Mouse (Mus musculus) erythroblast, embryonic 14.5 days (primary cell): ENCODE measurements around the gene Ccdc170. TPM values are rescaled to one million over a fixed set of nuclear protein-coding genes. Genes with fewer than 3 reads are reported as not detected.
"Not testable (repeated sequence)": the region's sequence is repeated elsewhere in the genome, so short reads cannot be mapped to it uniquely, and the experiment has no call there.

Experiments used
- H3K27me3 ChIP-seq: 2 replicates; pipeline ENCODE4 v1.6.1; 2012; ENCODE audit warnings: inconsistent platforms; ENCODE audit not compliant: control insufficient read depth
- H3K36me3 ChIP-seq: 2 replicates; pipeline ENCODE4 v1.6.1; 2012; ENCODE audit warnings: mild to moderate bottlenecking, inconsistent platforms; ENCODE audit not compliant: control insufficient read depth
- H3K4me1 ChIP-seq: 2 replicates; pipeline ENCODE4 v1.6.1; 2012; ENCODE audit warnings: inconsistent platforms; ENCODE audit not compliant: control insufficient read depth
- H3K4me3 ChIP-seq: replicated peaks from 2 replicates; pipeline ENCODE3; 2012; ENCODE audit warnings: moderate library complexity, mild to moderate bottlenecking, inconsistent platforms
- H3K9me3 ChIP-seq: 2 replicates; pipeline ENCODE4 v1.6.1; 2012; ENCODE audit warnings: low read length, inconsistent platforms, mixed read lengths; ENCODE audit not compliant: control insufficient read depth
- GATA1 ChIP-seq: IDR thresholded peaks from 2 replicates; pipeline ENCODE4 v1.6.1; 2012; ENCODE audit warnings: low read length, inconsistent platforms, mixed read lengths
- TAL1 ChIP-seq: IDR thresholded peaks from 3 replicates; pipeline ENCODE4 v1.6.1; 2012; ENCODE audit warnings: low read length, inconsistent platforms, mixed read lengths
- polyA plus RNA-seq: library from polyadenylated mRNA; stranded (reverse); fragments of >175 nt; gene quantifications from 2 replicates; pipeline ENCODE4 v1.2.3, GENCODE M21; 2012

Ccdc170 gene
- polyA plus RNA-seq, 1 experiment: not detected

- Histone ChIP-seq H3K9me3 (no peaks in the 10 kb centered on the region), H3K4me1 (no peaks in the 10 kb centered on the region), H3K4me3 (no peak overlapping the region), H3K27me3 (no peaks in the 10 kb centered on the region), H3K36me3 (no peaks in the 10 kb centered on the region)
- TF ChIP-seq TAL1 (no peak), GATA1 (no peak)
Observed at GRCm38 (mm10) chr10:4600796-4601474, 118.6 kb downstream of the Ccdc170 start.

- H3K27me3 ChIP-seq, H3K9me3 ChIP-seq, H3K36me3 ChIP-seq, H3K4me3 ChIP-seq, H3K4me1 ChIP-seq: not testable (repeated sequence)
Observed at GRCm38 (mm10) chr10:4601612-4602011, 119.3 kb downstream of the Ccdc170 start.

DNA sequence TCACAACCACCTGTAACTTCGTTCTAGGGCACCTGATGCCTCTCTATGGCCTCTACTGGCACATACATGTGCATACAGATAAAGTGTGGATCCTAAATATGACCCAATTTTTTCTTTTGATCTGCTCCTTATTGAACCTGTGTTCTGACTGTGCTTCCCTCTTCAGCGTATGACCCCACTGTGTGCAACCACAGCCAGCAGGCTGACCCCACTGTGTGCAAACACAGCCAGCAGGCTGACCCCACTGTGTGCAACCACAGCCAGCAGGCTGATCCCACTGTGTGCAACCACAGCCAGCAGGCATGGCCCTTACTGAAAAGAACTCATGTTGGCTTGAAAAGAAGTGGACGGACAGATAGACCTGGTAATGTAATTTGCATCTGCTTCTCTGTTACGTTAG lies 120.2 kb downstream of the Ccdc170 start:
- Histone ChIP-seq H3K9me3 (peaks cover 2% of the 10 kb centered on the region), H3K4me1 (no peaks in the 10 kb centered on the region), H3K27me3 (no peaks in the 10 kb centered on the region), H3K4me3 (no peak overlapping the region), H3K36me3 (no peaks in the 10 kb centered on the region)
- TF ChIP-seq GATA1: no peak
- TF ChIP-seq TAL1: no peak

DNA sequence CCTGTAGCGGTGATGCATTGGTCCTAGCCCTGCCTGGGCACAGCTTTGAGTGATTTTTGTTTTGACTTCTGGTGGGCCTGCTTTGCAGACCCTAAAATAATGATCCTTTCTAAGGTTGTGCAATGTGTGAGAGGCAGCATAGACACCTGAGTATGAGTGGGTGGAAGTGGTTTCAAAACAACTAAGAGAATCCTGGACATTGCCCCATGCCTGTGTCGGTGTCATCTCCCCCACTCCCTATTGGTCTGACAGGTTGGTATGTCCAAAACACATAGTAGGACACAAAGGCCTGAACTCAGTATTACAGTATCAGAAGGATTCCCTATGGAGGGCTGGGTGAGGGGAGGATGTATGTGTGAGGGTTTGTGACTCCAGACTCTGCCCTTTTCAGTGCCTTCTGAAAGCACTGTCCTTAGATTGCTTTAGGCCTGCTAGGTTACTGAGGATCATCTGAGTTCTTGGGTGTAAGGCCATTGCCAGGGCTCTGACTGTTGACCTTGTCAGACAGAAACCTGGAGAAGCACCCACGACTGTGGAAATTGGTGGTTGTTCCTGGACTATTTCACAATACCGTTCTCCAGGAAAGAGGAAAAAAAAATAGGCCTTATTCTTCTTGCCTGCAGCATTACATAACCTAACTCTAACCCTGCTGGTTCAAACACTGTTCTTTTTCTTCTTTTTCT lies 122.4 kb downstream of the Ccdc170 start:
- H3K36me3 ChIP-seq: no peaks in the 10 kb centered on the region
- no peak overlapping the region for H3K4me3 ChIP-seq
- no peaks in the 10 kb centered on the region for H3K4me1 ChIP-seq
- no peak for TF ChIP-seq TAL1
- no peak for TF ChIP-seq GATA1
- H3K9me3 ChIP-seq: peaks cover 2% of the 10 kb centered on the region
- H3K27me3 ChIP-seq: no peaks in the 10 kb centered on the region

DNA sequence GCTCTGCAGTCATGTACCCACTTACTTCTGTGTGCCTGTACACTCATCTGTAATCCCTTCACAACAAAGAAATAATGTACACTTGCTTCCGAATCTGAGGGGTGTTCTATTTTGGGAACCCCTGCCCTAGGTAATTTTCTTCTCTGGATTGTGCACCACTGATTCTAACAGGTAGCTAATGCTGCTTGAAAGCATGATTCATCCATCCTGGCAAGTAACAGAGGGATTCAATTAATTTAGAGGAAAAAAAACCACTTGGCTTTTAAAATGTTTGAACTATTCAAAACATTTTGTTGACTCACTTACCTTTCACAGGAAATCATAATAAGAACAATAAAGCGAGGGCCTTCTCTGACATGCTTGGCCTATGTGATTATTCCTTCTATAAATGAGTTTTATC lies 127.9 kb downstream of the Ccdc170 start:
- peaks cover 2% of the 10 kb centered on the region for H3K9me3 ChIP-seq
- H3K4me3 ChIP-seq: no peak overlapping the region
- TF ChIP-seq GATA1 (no peak), TAL1 (no peak)
- no peaks in the 10 kb centered on the region for H3K4me1 ChIP-seq
- H3K27me3 ChIP-seq: no peaks in the 10 kb centered on the region
- H3K36me3 ChIP-seq: no peaks in the 10 kb centered on the region

- Histone ChIP-seq H3K4me1 (no peaks in the 10 kb centered on the region), H3K36me3 (no peaks in the 10 kb centered on the region), H3K9me3 (peaks cover 2% of the 10 kb centered on the region), H3K27me3 (no peaks in the 10 kb centered on the region), H3K4me3 (peak within 1 kb of the TSS; percentile 40)
- no peak for TF ChIP-seq GATA1
- TF ChIP-seq TAL1: no peak
Observed at GRCm38 (mm10) chr10:4611386-4612155, 129.3 kb downstream of the Ccdc170 start, which contains the start of gene Esr1. Gene Esr1, plus strand, starts transcription at chr10:4611593.

Other genes starting within 250 kb of the Ccdc170 start
- 0.01 TPM in 2 replicates for gene Akap12, start 216.1 kb upstream of the Ccdc170 start, polyA plus RNA-seq
- 0.15 and 0.20 TPM in 2 replicates for gene Zbtb2, start 94.4 kb upstream of the Ccdc170 start, polyA plus RNA-seq
- 0.14 and 0.18 TPM in 2 replicates for gene Rmnd1, start 50.1 kb upstream of the Ccdc170 start, polyA plus RNA-seq
- 0.54 and 0.63 TPM in 2 replicates for gene Armt1, start 50.0 kb upstream of the Ccdc170 start, polyA plus RNA-seq
- gene Esr1, start 129.1 kb downstream of the Ccdc170 start, polyA plus RNA-seq: 0.01 TPM in 1 of 2 replicates, not detected in the other